Comparison of ENCODE assay signal across 8 mouse cellular contexts in genomic region chr1:179645980-179646268, GRCm38 (mm10). TPM values are rescaled to one million over a fixed set of nuclear protein-coding genes. Genes with fewer than 3 reads are reported as not detected.
DNase-seq lines count a peak whose midpoint lies in the region; ATAC-seq and TF ChIP-seq lines count a peak whose summit lies in the region.

No protein-coding gene starts in this region.

- no peaks in the 10 kb centered on the region for H3K36me3 ChIP-seq in embryonic facial prominence, embryonic 15.5 days
- H3K36me3 ChIP-seq in intestine, embryonic 16.5 days (ENCODE audit: control insufficient read depth, insufficient read depth, low read length): no peaks in the 10 kb centered on the region
- no peaks in the 10 kb centered on the region for H3K36me3 ChIP-seq in neural tube, embryonic 14.5 days (ENCODE audit: control insufficient read depth, insufficient read depth, low read length)

- H3K4me1 ChIP-seq in embryonic facial prominence, embryonic 15.5 days: peaks cover 5% of the 10 kb centered on the region; the same call in 1 of the 2 replicates
- H3K4me1 ChIP-seq in intestine, embryonic 16.5 days (ENCODE audit: control insufficient read depth, insufficient read depth, low read length): no peaks in the 10 kb centered on the region
- no peaks in the 10 kb centered on the region for H3K4me1 ChIP-seq in neural tube, embryonic 14.5 days (ENCODE audit: control insufficient read depth, insufficient read depth, low read length)

- 12% methylated on average over 4 of the region's 4 CpGs for WGBS in embryonic facial prominence, embryonic 15.5 days
- 15% methylated on average over 4 of the region's 4 CpGs for WGBS in intestine, embryonic 16.5 days
- WGBS in neural tube, embryonic 14.5 days: 19% methylated on average over 4 of the region's 4 CpGs

- intact Hi-C loops in left cerebral cortex, adult 2 months (cut with DNase I): loop anchor here (10.0 kb wide), 2 partner anchors 89 to 199 kb away; no protein-coding TSS in a partner anchor

- peak; percentile 15; the same call in 1 of the 2 replicates for ATAC-seq in embryonic facial prominence, embryonic 15.5 days (ENCODE audit: insufficient number of reproducible peaks, low FRiP score, low TSS enrichment, low read depth)
- ATAC-seq in intestine, embryonic 16.5 days: no peak
- ATAC-seq in neural tube, embryonic 14.5 days (ENCODE audit: low read depth): no peak

- 0 out of 2 replicates have a peak overlapping the region, but pooled peaks have one; percentile 30 for H3K4me3 ChIP-seq in left cerebral cortex, adult 2 months
- H3K4me3 ChIP-seq in embryonic facial prominence, embryonic 15.5 days (replicated peaks): peak overlapping the region; percentile 33
- no peak overlapping the region for H3K4me3 ChIP-seq in intestine, embryonic 16.5 days (ENCODE audit: low read length)
- no peak overlapping the region for H3K4me3 ChIP-seq in neural tube, embryonic 14.5 days (ENCODE audit: low read depth, low read length)

- H3K27ac ChIP-seq in left cerebral cortex, adult 2 months: no peak overlapping the region
- no peak overlapping the region for H3K27ac ChIP-seq in embryonic facial prominence, embryonic 15.5 days (replicated peaks)
- no peak overlapping the region for H3K27ac ChIP-seq in intestine, embryonic 16.5 days (ENCODE audit: low read length)
- H3K27ac ChIP-seq in neural tube, embryonic 14.5 days (ENCODE audit: low read depth, low read length): no peak overlapping the region

- no peaks in the 10 kb centered on the region for H3K27me3 ChIP-seq in embryonic facial prominence, embryonic 15.5 days
- no peaks in the 10 kb centered on the region for H3K27me3 ChIP-seq in intestine, embryonic 16.5 days (replicated peaks; ENCODE audit: control insufficient read depth, insufficient read depth, low read length)
- no peaks in the 10 kb centered on the region for H3K27me3 ChIP-seq in neural tube, embryonic 14.5 days (ENCODE audit: control insufficient read depth, insufficient read depth, low read length)

- no peaks in the 10 kb centered on the region for H3K9me3 ChIP-seq in embryonic facial prominence, embryonic 15.5 days (replicated peaks)
- H3K9me3 ChIP-seq in intestine, embryonic 16.5 days (ENCODE audit: control insufficient read depth, low read length): no peaks in the 10 kb centered on the region
- H3K9me3 ChIP-seq in neural tube, embryonic 14.5 days (ENCODE audit: control insufficient read depth, low read length): no peaks in the 10 kb centered on the region

- H3K9ac ChIP-seq in embryonic facial prominence, embryonic 15.5 days: no peak overlapping the region
- H3K9ac ChIP-seq in intestine, embryonic 16.5 days (ENCODE audit: low read depth, low read length): peak overlapping the region; percentile 41
- H3K9ac ChIP-seq in neural tube, embryonic 14.5 days (replicated peaks; ENCODE audit: low read depth, low read length): no peak overlapping the region

- TF ChIP-seq CTCF in left cerebral cortex, adult 2 months (IDR thresholded peaks at IDR 0.05): no peak

- H3K4me2 ChIP-seq in embryonic facial prominence, embryonic 15.5 days (replicated peaks): peak overlapping the region; percentile 50
- H3K4me2 ChIP-seq in intestine, embryonic 16.5 days (ENCODE audit: low read depth, low read length): peak overlapping the region; percentile 40; the same call in 1 of the 2 replicates
- peak overlapping the region; percentile 7; the same call in 1 of the 2 replicates for H3K4me2 ChIP-seq in neural tube, embryonic 14.5 days (ENCODE audit: low read depth, low read length)

- DNase-seq in left cerebral cortex, adult 2 months (ENCODE audit: extremely low spot score in 1 of 2, low spot score in 2 of 2): no peak
- no peak for DNase-seq in left cerebral cortex, adult 18-20 months (ENCODE audit: low spot score in 2 of 2)
- DNase-seq in layer of hippocampus, adult 8-10 months (ENCODE audit: low spot score in 2 of 2): no peak
- no peak for DNase-seq in urinary bladder, postnatal 10 days (ENCODE audit: low spot score)
- no peak for DNase-seq in right cerebral cortex, postnatal 25 days

RNA-seq across cellular contexts. Expression of gene Sccpdh, which starts 22.1 kb away (rescaled TPM):
- 10 to 100 TPM; 49.8 to 56.5 TPM for total RNA-seq in left cerebral cortex, adult 2 months (2021)
- 10 to 100 TPM; 62.2 to 62.4 TPM for total RNA-seq in left cerebral cortex, adult 18-20 months (2021)
- 70.1 and 71.9 TPM in 2 replicates for polyA plus RNA-seq in embryonic facial prominence, embryonic 15.5 days (2015; fragmentation: Nextera tagmentation; extraction: Ambion mirVana)
- 47.1 and 49.8 TPM in 2 replicates for polyA plus RNA-seq in intestine, embryonic 16.5 days (2015; fragmentation: Nextera tagmentation; extraction: Ambion mirVana)
- 184 and 186 TPM in 2 replicates for polyA plus RNA-seq in neural tube, embryonic 14.5 days (2014; fragmentation: Nextera tagmentation; extraction: Ambion mirVana)
- 10 to 100 TPM; 55.6 to 62.1 (median 59.4) TPM for total RNA-seq in layer of hippocampus, adult 8-10 months (2022)

Comparison
In these comparisons a context has a peak if more than half of its experiments do, and no peak if none do; other contexts are left out.
1. H3K4me3 ChIP-seq: peak in left cerebral cortex, adult 2 months (single experiment) and embryonic facial prominence, embryonic 15.5 days (single experiment); none in intestine, embryonic 16.5 days (single experiment) and neural tube, embryonic 14.5 days (single experiment).
2. Peak in every context shown above with its lines, with median percentiles within 50 percentile points of each other: H3K4me2 ChIP-seq.